ENCODE assay signal across 8 mouse cellular contexts in genomic region chr19:29844036-29844661, GRCm38 (mm10). TPM values are rescaled to one million over a fixed set of nuclear protein-coding genes. Genes with fewer than 3 reads are reported as not detected.
DNase-seq lines count a peak whose midpoint lies in the region; ATAC-seq lines count a peak whose summit lies in the region.
"Had no signal": no experiment of that assay in that cellular context is flagged by ENCODE, and none has a peak within 500 bp of the region (broad histone marks: within the 10 kb centered on the region; RNA-seq: fewer than 3 reads in every experiment).

No protein-coding gene starts in this region.

- WGBS in neural tube, embryonic 12.5 days: 47% methylated on average over 12 of the region's 12 CpGs
- WGBS in hindbrain, embryonic 15.5 days: 23% methylated on average over 12 of the region's 12 CpGs

- H3K9me3 ChIP-seq in neural tube, embryonic 12.5 days: no peaks in the 10 kb centered on the region
- no peaks in the 10 kb centered on the region for H3K9me3 ChIP-seq in hindbrain, embryonic 15.5 days
- H3K9me3 ChIP-seq: liver, embryonic 15.5 days had no signal

- no peaks in the 10 kb centered on the region for H3K36me3 ChIP-seq in neural tube, embryonic 12.5 days
- H3K36me3 ChIP-seq in hindbrain, embryonic 15.5 days: no peaks in the 10 kb centered on the region
- H3K36me3 ChIP-seq: liver, embryonic 15.5 days had no signal

- H3K27me3 ChIP-seq in neural tube, embryonic 12.5 days (replicated peaks): no peaks in the 10 kb centered on the region
- H3K27me3 ChIP-seq in hindbrain, embryonic 15.5 days: no peaks in the 10 kb centered on the region
- H3K27me3 ChIP-seq: liver, embryonic 15.5 days had no signal

- no peak overlapping the region for H3K27ac ChIP-seq in neural tube, embryonic 12.5 days
- peak overlapping the region; percentile 61 for H3K27ac ChIP-seq in hindbrain, embryonic 15.5 days (replicated peaks)
- H3K27ac ChIP-seq: liver, embryonic 15.5 days had no signal

- ATAC-seq in neural tube, embryonic 12.5 days (ENCODE audit: low FRiP score, low read depth): peak; percentile 78
- ATAC-seq in hindbrain, embryonic 15.5 days (ENCODE audit: low FRiP score, low read depth): peak; percentile 85

- H3K4me1 ChIP-seq in neural tube, embryonic 12.5 days: peaks cover 6% of the 10 kb centered on the region; the same call in 1 of the 2 replicates
- H3K4me1 ChIP-seq in hindbrain, embryonic 15.5 days (replicated peaks): peaks cover 20% of the 10 kb centered on the region
- H3K4me1 ChIP-seq: liver, embryonic 15.5 days had no signal

- H3K4me3 ChIP-seq in neural tube, embryonic 12.5 days: no peak overlapping the region
- no peak overlapping the region for H3K4me3 ChIP-seq in hindbrain, embryonic 15.5 days
- H3K4me3 ChIP-seq: liver, embryonic 15.5 days had no signal

- no peak for DNase-seq in neural tube, embryonic 10.5 days (ENCODE audit: extremely low spot score, low spot score)
- DNase-seq in fat pad, adult 2 months (ENCODE audit: extremely low read depth, low read depth, low spot score): peak; percentile 59
- peak; percentile 23 for DNase-seq in retina, postnatal 7 days (ENCODE audit: low read depth, low spot score)
- DNase-seq in adrenal gland, adult 18-20 months (ENCODE audit: low spot score in 2 of 2): no peak
- DNase-seq in spleen, postnatal 36 days (ENCODE audit: low spot score in 2 of 2): no peak

- 0 out of 2 replicates have a peak overlapping the region, but pooled peaks have one; percentile 17 for H3K4me2 ChIP-seq in neural tube, embryonic 12.5 days (replicated peaks)
- H3K4me2 ChIP-seq in hindbrain, embryonic 15.5 days: peak overlapping the region; percentile 36
- H3K4me2 ChIP-seq: liver, embryonic 15.5 days had no signal

- no peak overlapping the region for H3K9ac ChIP-seq in neural tube, embryonic 12.5 days
- H3K9ac ChIP-seq in hindbrain, embryonic 15.5 days: no peak overlapping the region
- H3K9ac ChIP-seq: liver, embryonic 15.5 days had no signal

RNA-seq across cellular contexts. Expression of gene Ranbp6, which starts 31.4 kb away (rescaled TPM):
- 41.8 and 41.9 TPM in 2 replicates for polyA plus RNA-seq in neural tube, embryonic 12.5 days (2016; fragmentation: Nextera tagmentation; extraction: Ambion mirVana)
- 42.8 and 45.2 TPM in 2 replicates for polyA plus RNA-seq in hindbrain, embryonic 15.5 days (2015; fragmentation: Nextera tagmentation; extraction: Ambion mirVana)
- total RNA-seq in adrenal gland, adult 18-20 months (2021): 10 to 100 TPM; 17.1 to 17.6 TPM

RNA-seq across cellular contexts. Expression of gene 9930021J03Rik, which starts 38.4 kb away (rescaled TPM):
- 7.4 and 8.3 TPM in 2 replicates for polyA plus RNA-seq in neural tube, embryonic 12.5 days (2016; fragmentation: Nextera tagmentation; extraction: Ambion mirVana)
- polyA plus RNA-seq in hindbrain, embryonic 15.5 days (2015; fragmentation: Nextera tagmentation; extraction: Ambion mirVana): 5.5 and 6.0 TPM in 2 replicates
- total RNA-seq in adrenal gland, adult 18-20 months (2021): 10 to 100 TPM; 15.6 to 16.5 TPM

Comparison
In these comparisons a context has a peak if more than half of its experiments do, and no peak if none do; other contexts are left out.
1. DNase-seq: peak in fat pad, adult 2 months (single experiment) and retina, postnatal 7 days (single experiment); none in neural tube, embryonic 10.5 days (single experiment), adrenal gland, adult 18-20 months (0 of 2) and spleen, postnatal 36 days (0 of 2).